Mouse (Mus musculus): ENCODE data around the gene U2af1.

GRCm38 (mm10) chr17:31658468-31659185 lies at the start of gene U2af1:
- peak; percentile 52; the same call in 1 of the 2 replicates for TF ChIP-seq POLR2A (IDR thresholded peaks at IDR 0.05; ENCODE audit: low read depth, low read length)
- TF ChIP-seq CTCF (IDR thresholded peaks at IDR 0.05; ENCODE audit: extremely low read depth, insufficient read length, insufficient replicate concordance, low read depth, low read length), result no peak

Data from small intestine, adult 2 months (tissue).